Mouse (Mus musculus) neural tube, embryonic 13.5 days (tissue): ENCODE data around the gene Pon3. TPM values are rescaled to one million over a fixed set of nuclear protein-coding genes. Genes with fewer than 3 reads are reported as not detected.

Experiments
- ATAC-seq: fragments of 200-750 bp; cut with Nextera tagmentation; 2 replicates; pipeline ENCODE4 v1.8.0; 2017; ENCODE audit warnings: low read depth, mild to moderate bottlenecking, moderate TSS enrichment, moderate library complexity
- H3K27ac ChIP-seq: fragments of 300-500 bp; sonication (generic); replicated peaks from 2 replicates; pipeline ENCODE4 v1.5.1; 2015; ENCODE audit warnings: moderate library complexity, mild to moderate bottlenecking, inconsistent platforms
- H3K27me3 ChIP-seq: fragments of 300-500 bp; sonication (generic); 2 replicates; pipeline ENCODE4 v1.6.1; 2015; ENCODE audit warnings: mild to moderate bottlenecking, inconsistent platforms
- H3K36me3 ChIP-seq: fragments of 300-500 bp; sonication (generic); 2 replicates; pipeline ENCODE4 v1.6.1; 2015; ENCODE audit warnings: mild to moderate bottlenecking, inconsistent platforms
- H3K4me1 ChIP-seq: fragments of 300-500 bp; sonication (generic); replicated peaks from 2 replicates; pipeline ENCODE4 v1.6.1; 2015; ENCODE audit warnings: inconsistent platforms
- H3K4me2 ChIP-seq: fragments of 300-500 bp; sonication (generic); 2 replicates; pipeline ENCODE4 v1.6.1; 2015; ENCODE audit warnings: inconsistent platforms, mild to moderate bottlenecking, moderate library complexity
- H3K4me3 ChIP-seq: fragments of 300-500 bp; sonication (generic); 2 replicates; pipeline ENCODE4 v1.5.1; 2015; ENCODE audit warnings: mild to moderate bottlenecking, inconsistent platforms
- H3K9ac ChIP-seq: fragments of 300-500 bp; sonication (generic); 2 replicates; pipeline ENCODE4 v1.6.1; 2015; ENCODE audit warnings: moderate library complexity, mild to moderate bottlenecking, inconsistent platforms
- H3K9me3 ChIP-seq: fragments of 300-500 bp; sonication (generic); 2 replicates; pipeline ENCODE4 v1.6.1; 2016; ENCODE audit warnings: inconsistent platforms
- WGBS: fragments of 180-500 bp; shearing (Covaris S2); methylation state at CpG from one replicate; pipeline ENCODE4 v1.1.7; 2015; 5-methylcytosine and 5-hydroxymethylcytosine counted together
- polyA plus RNA-seq: library from polyadenylated mRNA; unstranded; fragments of >200 nt; fragmentation: Nextera tagmentation; extraction: Ambion mirVana; gene quantifications from 2 replicates; pipeline ENCODE4 v1.2.1, GENCODE M21; 2015

The Pon3 gene
- polyA plus RNA-seq, 1 experiment from 2014 or later = 5.3 TPM

- H3K4me1 ChIP-seq = 0 out of 2 replicates have a peak, but pooled peaks cover 8% of the 10 kb centered on the region
- ATAC-seq = no peak
- no peaks in the 10 kb centered on the region for H3K27me3 ChIP-seq
- H3K27ac ChIP-seq = no peak overlapping the region
- no peaks in the 10 kb centered on the region for H3K36me3 ChIP-seq
- H3K4me3 ChIP-seq = no peak overlapping the region
- H3K9ac ChIP-seq = no peak overlapping the region
- H3K9me3 ChIP-seq = no peaks in the 10 kb centered on the region
- 72% methylated on average over 4 of the region's 4 CpGs for WGBS
- no peak overlapping the region for H3K4me2 ChIP-seq
These were observed 84.7 kb downstream of the Pon3 start for GRCm38 (mm10) chr6:5171418-5171817.

Other genes with a start within 250 kb of the Pon3 start
- gene Pon1, start 62.3 kb downstream of the Pon3 start, polyA plus RNA-seq = 0.19 TPM in 1 of 2 replicates, not detected in the other
- gene Pon2, start 42.2 kb upstream of the Pon3 start, polyA plus RNA-seq = 34.6 and 35.4 TPM in 2 replicates
- 10.4 and 13.8 TPM in 2 replicates for gene Asb4, start 127.1 kb upstream of the Pon3 start, polyA plus RNA-seq
- gene Pdk4, start 240.0 kb upstream of the Pon3 start, polyA plus RNA-seq = 0.92 and 1.4 TPM in 2 replicates